Mouse (Mus musculus): ENCODE measurements around the gene Hipk1. TPM values are rescaled to one million over a fixed set of nuclear protein-coding genes. Genes with fewer than 3 reads are reported as not detected.

Hipk1 gene
- total and polyA plus RNA-seq, 2 experiments from 2014 or later = 7.0 to 56.9 TPM

GRCm38 (mm10) chr3:103787225-103787624 lies 4.1 kb downstream of the Hipk1 start:
- H3K4me2 ChIP-seq (ENCODE audit: low read depth, low read length) = no peak overlapping the region
- peak; percentile 5 for DNase-seq (ENCODE audit: low spot score)
- H3K9me3 ChIP-seq (replicated peaks; ENCODE audit: control insufficient read depth, low read length) = no peaks in the 10 kb centered on the region
- no peaks in the 10 kb centered on the region for H3K36me3 ChIP-seq (replicated peaks; ENCODE audit: control insufficient read depth, insufficient read depth, low read length)
- no peak overlapping the region for H3K4me3 ChIP-seq (ENCODE audit: low read depth, low read length)
- no peak overlapping the region for H3K9ac ChIP-seq (replicated peaks; ENCODE audit: low read depth, low read length)
- peaks cover 39% of the 10 kb centered on the region for H3K4me1 ChIP-seq (ENCODE audit: control insufficient read depth, insufficient read depth)
- TF ChIP-seq CTCF (IDR thresholded peaks at IDR 0.05; ENCODE audit: low read depth) = no peak
- TF ChIP-seq EP300 (IDR thresholded peaks at IDR 0.05; ENCODE audit: low read depth) = no peak
- ATAC-seq (ENCODE audit: insufficient read depth, low read depth) = no peak
- 0 out of 2 replicates have a peak overlapping the region, but pooled peaks have one; percentile 0 for H3K27ac ChIP-seq (ENCODE audit: low read depth)
- 63% methylated on average over 7 of the region's 7 CpGs for WGBS
- no peaks in the 10 kb centered on the region for H3K27me3 ChIP-seq (ENCODE audit: control insufficient read depth, insufficient read depth, low read length)

- DNase-seq (ENCODE audit: low spot score) (peak; percentile 3), ATAC-seq (ENCODE audit: insufficient read depth, low read depth) (no peak)
- Histone ChIP-seq H3K9ac (replicated peaks; ENCODE audit: low read depth, low read length) (no peak overlapping the region), H3K4me2 (ENCODE audit: low read depth, low read length) (no peak overlapping the region), H3K27ac (ENCODE audit: low read depth) (no peak overlapping the region), H3K9me3 (replicated peaks; ENCODE audit: control insufficient read depth, low read length) (no peaks in the 10 kb centered on the region), H3K4me3 (ENCODE audit: low read depth, low read length) (no peak overlapping the region), H3K4me1 (ENCODE audit: control insufficient read depth, insufficient read depth) (peaks cover 30% of the 10 kb centered on the region), H3K36me3 (replicated peaks; ENCODE audit: control insufficient read depth, insufficient read depth, low read length) (no peaks in the 10 kb centered on the region), H3K27me3 (ENCODE audit: control insufficient read depth, insufficient read depth, low read length) (no peaks in the 10 kb centered on the region)
- WGBS = 80% methylated on average over 4 of the region's 4 CpGs
- no peak for TF ChIP-seq EP300 (IDR thresholded peaks at IDR 0.05; ENCODE audit: low read depth)
- TF ChIP-seq CTCF (IDR thresholded peaks at IDR 0.05; ENCODE audit: low read depth) = no peak
Measured at GRCm38 (mm10) chr3:103782844-103783609, 8.3 kb downstream of the Hipk1 start.

- peaks cover 12% of the 10 kb centered on the region; the same call in 1 of the 2 replicates for H3K36me3 ChIP-seq (replicated peaks; ENCODE audit: control insufficient read depth, insufficient read depth, low read length)
- no peaks in the 10 kb centered on the region for H3K9me3 ChIP-seq (replicated peaks; ENCODE audit: control insufficient read depth, low read length)
- ATAC-seq (ENCODE audit: insufficient read depth, low read depth) = no peak
- no peak overlapping the region for H3K4me3 ChIP-seq (ENCODE audit: low read depth, low read length)
- no peak overlapping the region for H3K9ac ChIP-seq (replicated peaks; ENCODE audit: low read depth, low read length)
- no peaks in the 10 kb centered on the region for H3K27me3 ChIP-seq (ENCODE audit: control insufficient read depth, insufficient read depth, low read length)
- no peak overlapping the region for H3K27ac ChIP-seq (ENCODE audit: low read depth)
- TF ChIP-seq EP300 (IDR thresholded peaks at IDR 0.05; ENCODE audit: low read depth) (no peak), CTCF (IDR thresholded peaks at IDR 0.05; ENCODE audit: low read depth) (no peak)
- no peak for DNase-seq (ENCODE audit: low spot score)
- 77% methylated on average over 5 of the region's 5 CpGs for WGBS
- no peak overlapping the region for H3K4me2 ChIP-seq (ENCODE audit: low read depth, low read length)
- peaks cover 26% of the 10 kb centered on the region for H3K4me1 ChIP-seq (ENCODE audit: control insufficient read depth, insufficient read depth)
Measured at GRCm38 (mm10) chr3:103780777-103781176, 10.6 kb downstream of the Hipk1 start.

- no peak overlapping the region for H3K9ac ChIP-seq (replicated peaks; ENCODE audit: low read depth, low read length)
- ATAC-seq (ENCODE audit: insufficient read depth, low read depth) (no peak), DNase-seq (ENCODE audit: low spot score) (peak; percentile 5)
- H3K36me3 ChIP-seq (replicated peaks; ENCODE audit: control insufficient read depth, insufficient read depth, low read length) = peaks cover 17% of the 10 kb centered on the region; the same call in 1 of the 2 replicates
- TF ChIP-seq CTCF (IDR thresholded peaks at IDR 0.05; ENCODE audit: low read depth) = no peak
- TF ChIP-seq EP300 (IDR thresholded peaks at IDR 0.05; ENCODE audit: low read depth) = no peak
- 71% methylated on average over 3 of the region's 3 CpGs for WGBS
- H3K4me1 ChIP-seq (ENCODE audit: control insufficient read depth, insufficient read depth) = peaks cover 30% of the 10 kb centered on the region
- no peak overlapping the region for H3K4me2 ChIP-seq (ENCODE audit: low read depth, low read length)
- no peak overlapping the region for H3K27ac ChIP-seq (ENCODE audit: low read depth)
- H3K4me3 ChIP-seq (ENCODE audit: low read depth, low read length) = no peak overlapping the region
- no peaks in the 10 kb centered on the region for H3K27me3 ChIP-seq (ENCODE audit: control insufficient read depth, insufficient read depth, low read length)
- no peaks in the 10 kb centered on the region for H3K9me3 ChIP-seq (replicated peaks; ENCODE audit: control insufficient read depth, low read length)
Measured at GRCm38 (mm10) chr3:103780271-103780670, 11.1 kb downstream of the Hipk1 start.

GRCm38 (mm10) chr3:103779183-103779582 lies 12.2 kb downstream of the Hipk1 start:
- TF ChIP-seq EP300 (IDR thresholded peaks at IDR 0.05; ENCODE audit: low read depth) (no peak), CTCF (IDR thresholded peaks at IDR 0.05; ENCODE audit: low read depth) (no peak)
- 75% methylated on average over 7 of the region's 7 CpGs for WGBS
- H3K27ac ChIP-seq (ENCODE audit: low read depth) = no peak overlapping the region

More at GRCm38 (mm10) chr3:103779183-103779582, 12.2 kb downstream of the Hipk1 start:
- Histone ChIP-seq H3K4me1 (ENCODE audit: control insufficient read depth, insufficient read depth) (peaks cover 23% of the 10 kb centered on the region), H3K27me3 (ENCODE audit: control insufficient read depth, insufficient read depth, low read length) (no peaks in the 10 kb centered on the region), H3K4me2 (ENCODE audit: low read depth, low read length) (no peak overlapping the region), H3K9me3 (replicated peaks; ENCODE audit: control insufficient read depth, low read length) (no peaks in the 10 kb centered on the region), H3K9ac (replicated peaks; ENCODE audit: low read depth, low read length) (no peak overlapping the region), H3K36me3 (replicated peaks; ENCODE audit: control insufficient read depth, insufficient read depth, low read length) (peaks cover 17% of the 10 kb centered on the region; the same call in 1 of the 2 replicates), H3K4me3 (ENCODE audit: low read depth, low read length) (no peak overlapping the region)
- ATAC-seq (ENCODE audit: insufficient read depth, low read depth) (no peak), DNase-seq (ENCODE audit: low spot score) (peak; percentile 3)

Data from heart, postnatal 0 days (tissue).